Mouse (Mus musculus): ENCODE results near the gene Padi2.

Padi2 gene

DNA sequence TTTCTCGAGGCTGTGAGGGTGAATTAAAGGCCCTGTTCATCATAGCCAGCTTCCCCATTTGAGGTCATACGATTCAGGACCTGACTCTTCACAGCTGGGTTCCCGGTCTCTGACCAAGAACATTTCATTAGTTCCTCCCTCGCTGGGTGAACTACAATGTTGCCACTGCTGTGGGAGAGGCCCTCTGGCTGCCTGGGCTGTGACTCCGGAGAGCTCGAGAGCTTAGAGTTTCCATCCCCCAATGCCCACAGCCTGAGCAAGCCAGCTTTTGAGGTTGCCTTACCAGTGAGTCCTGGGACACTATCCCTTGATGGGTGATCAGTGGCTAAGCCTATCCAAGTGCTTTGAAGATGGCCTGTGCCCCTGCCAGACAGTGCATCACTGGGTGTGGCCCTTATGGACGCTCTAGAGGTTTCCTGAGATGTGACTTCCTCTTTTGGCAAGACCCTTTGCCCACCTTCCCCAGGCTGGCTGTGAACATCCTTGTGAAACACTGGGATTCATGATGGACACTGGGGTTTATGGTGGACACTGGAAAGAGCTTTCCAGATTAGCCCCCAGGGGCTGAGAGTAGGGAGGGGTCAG lies 82.7 kb downstream of the Padi2 start:
- no peak for DNase-seq (ENCODE audit: low spot score)

DNA sequence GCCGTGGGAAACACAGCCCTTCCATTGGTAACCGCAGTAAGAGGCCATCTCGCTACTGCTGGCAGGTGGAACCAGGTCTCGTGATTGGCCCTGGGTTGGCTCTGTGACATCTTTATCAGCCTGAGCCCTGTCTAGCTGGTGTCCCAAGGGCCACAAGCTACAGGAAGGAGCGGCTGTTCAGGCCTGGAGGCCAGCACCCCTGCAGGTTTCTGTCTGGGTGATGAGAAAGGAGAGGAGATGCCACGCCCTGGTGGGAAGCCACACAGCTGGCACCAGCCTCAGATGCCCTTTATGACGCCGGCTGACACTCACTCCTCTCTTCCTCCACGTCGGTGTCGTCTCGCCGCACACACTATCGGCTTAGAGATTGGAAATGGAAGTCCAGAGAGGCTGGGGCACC lies 83.3 kb downstream of the Padi2 start:
- peak; percentile 18 for DNase-seq (ENCODE audit: low spot score)

DNA sequence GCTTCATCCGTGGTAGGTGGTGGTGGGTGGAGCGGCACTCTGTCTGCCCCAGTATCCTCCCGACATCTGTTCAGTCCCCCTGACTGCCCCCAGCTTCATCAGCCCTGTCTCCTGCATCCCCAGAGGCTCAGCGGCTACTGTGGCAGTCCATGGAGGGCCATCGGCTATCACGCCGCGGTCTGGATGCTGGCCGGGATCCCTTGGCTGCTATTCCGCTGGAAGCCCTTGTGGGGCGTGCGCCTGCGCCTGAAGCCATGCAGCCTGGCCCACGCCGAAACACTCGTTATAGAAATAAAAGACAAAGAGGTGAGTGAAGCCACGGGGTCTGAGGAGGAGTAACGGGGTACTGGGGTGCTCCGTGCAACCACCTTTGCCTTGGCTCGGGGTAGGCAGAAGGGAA lies 86.1 kb downstream of the Padi2 start:
- no peak for DNase-seq (ENCODE audit: low spot score)

DNA sequence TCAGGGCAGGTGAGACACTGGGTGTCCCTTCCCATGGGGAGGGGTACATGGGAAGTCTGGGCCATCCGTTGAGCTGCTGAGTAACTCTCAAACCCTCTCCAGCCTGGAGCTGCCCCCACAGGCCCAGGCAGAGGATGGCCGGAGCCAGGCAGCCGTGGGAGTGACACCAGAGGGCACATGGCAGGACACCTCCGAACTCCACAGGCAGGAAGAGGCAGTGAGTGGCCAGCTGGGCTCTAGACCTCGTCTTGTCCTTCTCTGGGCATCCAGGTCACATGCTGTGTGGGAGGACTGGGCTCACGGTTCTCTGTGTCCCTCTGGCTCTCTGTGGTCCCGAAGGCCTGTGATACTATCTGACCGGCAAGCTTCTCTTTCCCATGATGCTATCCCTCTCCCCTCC lies 87.7 kb downstream of the Padi2 start:
- DNase-seq (ENCODE audit: low spot score) = no peak

DNA sequence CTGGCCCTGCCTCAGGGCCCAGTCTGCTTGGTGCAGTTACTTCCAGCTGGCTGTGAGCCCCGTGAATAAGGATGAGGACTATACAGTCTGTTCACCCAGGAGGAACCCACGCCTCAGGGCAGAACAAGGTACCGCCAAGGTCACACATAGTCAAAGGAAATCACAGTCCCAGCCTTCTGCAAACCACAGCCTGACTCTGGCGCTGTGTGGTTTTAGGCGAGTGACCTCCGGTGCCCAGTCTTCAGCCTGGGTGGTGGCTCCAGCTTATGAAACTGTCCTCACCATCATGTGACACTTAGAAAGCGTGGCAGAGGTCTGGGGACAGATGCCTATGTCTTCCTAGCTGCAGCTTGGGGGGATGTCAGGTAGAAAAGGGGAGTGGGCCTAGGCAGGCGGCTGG lies 89.7 kb downstream of the Padi2 start:
- DNase-seq (ENCODE audit: low spot score) = no peak

DNA sequence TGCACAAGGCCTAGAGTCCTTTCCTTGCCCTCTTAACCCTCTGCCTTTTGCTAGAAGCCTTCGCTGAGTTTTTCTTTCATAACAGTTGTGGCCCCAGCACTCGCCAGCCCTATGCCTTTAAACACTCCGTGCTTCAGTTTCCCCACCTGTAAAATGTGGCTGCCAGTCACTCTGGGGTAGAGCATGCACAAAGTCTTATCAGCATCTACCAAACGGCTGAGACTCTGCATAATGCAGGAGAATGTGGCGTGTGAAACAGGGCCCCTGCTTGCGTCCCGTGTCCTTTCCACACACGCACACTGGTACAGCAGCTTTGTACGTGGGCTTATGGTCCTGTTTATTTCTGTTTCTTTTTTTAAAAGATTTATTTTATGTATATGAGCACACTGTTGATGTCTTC lies 90.7 kb downstream of the Padi2 start:
- DNase-seq (ENCODE audit: low spot score) = no peak
